Mouse (Mus musculus): ENCODE measurements around the gene As3mt.
"Not testable (repeated sequence)": the region's sequence is repeated elsewhere in the genome, so short reads cannot be mapped to it uniquely, and the experiment has no call there.

The As3mt gene

DNA sequence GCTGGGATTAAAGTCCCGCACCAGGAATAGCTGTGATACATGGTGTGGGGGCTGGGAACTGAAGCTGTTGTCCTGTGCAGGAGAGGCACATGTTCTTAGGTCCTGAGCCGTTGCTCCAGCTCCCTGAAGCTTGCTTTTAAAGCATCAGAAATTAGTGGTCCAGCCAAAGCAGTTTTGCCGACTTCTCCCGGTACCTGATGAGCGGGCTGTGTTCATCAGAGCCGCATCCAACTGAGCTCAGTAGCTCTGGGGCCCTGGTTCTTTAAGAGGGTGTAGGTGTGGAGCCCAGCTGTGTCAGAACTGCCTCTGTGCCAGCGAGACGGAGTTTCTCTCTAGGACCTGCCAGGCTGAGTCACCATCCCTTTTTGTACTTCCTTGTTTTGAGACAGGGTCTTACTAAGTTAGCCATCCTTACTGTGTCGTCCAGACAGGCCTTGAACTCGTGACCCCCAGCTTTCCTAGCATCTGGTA is 8.2 kb upstream of the As3mt start:
- no peak for DNase-seq (ENCODE audit: low spot score)

DNA sequence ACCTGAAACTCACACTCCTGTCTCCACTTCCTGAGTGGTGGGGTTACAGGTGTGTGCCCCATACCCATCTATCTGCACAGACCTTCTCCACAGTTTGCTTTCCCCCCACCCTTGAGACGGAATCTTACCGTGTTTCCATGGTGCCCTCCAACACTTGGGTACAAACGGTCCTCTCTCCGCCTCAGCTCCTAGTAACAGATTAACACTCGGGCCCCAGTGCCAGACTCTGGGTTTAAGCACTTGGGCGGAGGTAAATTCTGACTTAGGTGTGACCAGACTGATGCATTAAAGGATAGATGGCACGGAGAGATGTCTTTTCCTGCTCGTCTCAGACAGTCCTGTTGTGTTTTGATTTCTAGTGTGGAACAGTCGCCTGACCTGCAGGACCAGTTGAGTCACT is 6.1 kb upstream of the As3mt start:
- DNase-seq (ENCODE audit: low spot score), result no peak

DNA sequence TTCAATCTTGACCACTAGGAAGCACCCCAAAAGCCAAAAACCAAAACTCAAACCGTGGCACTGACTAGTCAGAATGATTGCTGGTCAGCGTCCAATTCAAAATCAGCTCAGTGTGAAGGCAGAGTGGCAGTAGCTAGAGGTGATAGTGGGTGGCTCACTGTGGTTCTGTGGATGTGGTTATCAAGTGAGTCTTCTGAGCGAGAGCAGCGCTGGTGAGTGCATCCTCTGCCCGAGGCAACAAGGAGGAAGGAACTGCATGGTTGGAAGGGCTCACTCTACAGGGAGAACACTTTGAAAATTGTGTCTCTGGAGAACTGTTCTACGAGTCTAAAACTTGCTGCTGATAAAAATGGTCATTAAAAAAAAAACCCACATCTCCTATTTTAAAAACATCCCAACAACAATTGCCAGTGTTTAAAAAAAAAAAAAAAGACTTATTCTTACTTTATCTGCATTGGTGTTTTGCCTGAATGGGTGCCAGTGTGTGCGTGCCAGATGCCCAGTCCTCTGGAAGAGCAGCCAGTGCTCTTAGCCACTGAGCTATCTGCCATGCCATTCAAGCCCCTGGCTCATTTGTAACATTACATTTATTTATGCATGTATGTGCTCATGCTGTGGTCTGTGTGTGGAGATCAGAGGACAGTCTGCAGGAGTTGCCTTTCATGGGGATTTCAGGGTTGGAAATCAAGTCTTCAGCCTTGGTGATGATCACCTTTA is 1.3 kb upstream of the As3mt start:
- no peak for DNase-seq (ENCODE audit: low spot score)

DNA sequence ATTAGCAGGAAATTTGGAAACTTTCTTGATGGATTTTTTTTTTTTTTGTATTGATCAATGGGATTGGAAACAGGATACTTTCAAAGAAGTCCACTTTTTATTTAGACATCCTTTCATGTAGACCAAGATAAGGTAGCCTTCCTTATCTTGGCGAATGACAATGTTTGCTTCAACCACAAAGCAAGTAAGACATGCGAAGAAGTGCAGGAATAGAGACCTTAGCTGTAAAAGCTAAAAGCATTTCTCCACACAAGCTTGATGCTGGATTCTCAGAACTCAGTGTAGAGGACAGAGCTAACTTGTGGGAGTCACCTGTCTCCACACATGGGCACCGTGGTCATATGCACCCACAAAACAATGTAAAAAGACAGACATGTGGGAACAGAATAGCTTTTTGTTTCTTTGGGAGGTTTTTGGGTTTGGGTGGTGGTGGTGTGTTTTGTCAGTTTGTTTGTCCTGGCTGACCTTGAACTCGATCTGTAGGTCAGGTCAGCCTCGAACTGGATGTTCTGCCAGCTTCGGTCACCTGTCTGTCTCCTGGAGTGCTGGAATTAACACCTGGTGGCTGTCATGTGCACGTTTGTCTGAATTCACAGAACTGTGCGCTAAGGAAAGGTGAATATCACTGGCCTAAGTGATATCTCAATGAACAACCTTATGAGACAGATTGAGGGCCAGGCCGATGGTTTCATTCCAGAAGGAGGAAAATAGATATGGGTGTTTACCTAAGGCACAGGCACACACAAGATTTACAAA is 540 bp upstream of the As3mt start:
- no peak for DNase-seq (ENCODE audit: low spot score)

DNA sequence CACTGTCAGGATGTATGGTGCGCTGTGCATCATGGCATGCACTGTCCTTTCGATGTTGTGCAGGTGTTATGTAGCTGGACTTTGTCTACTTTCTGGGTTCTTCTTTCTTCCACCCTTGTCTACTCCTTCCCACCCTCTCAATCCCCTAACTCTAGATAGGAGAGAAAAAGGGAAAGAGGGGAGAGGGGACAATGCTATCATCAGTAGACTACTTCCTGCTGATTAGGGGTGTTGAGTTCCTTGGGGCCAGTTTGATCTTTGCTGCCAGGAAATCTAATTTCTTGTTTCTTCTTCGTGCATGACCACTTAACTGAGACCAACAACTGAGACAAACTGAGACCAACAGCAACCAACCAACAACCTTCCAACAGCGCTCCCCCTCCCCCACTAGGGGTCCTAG is 3.4 kb downstream of the As3mt start:
- no peak for DNase-seq (ENCODE audit: low spot score)

DNA sequence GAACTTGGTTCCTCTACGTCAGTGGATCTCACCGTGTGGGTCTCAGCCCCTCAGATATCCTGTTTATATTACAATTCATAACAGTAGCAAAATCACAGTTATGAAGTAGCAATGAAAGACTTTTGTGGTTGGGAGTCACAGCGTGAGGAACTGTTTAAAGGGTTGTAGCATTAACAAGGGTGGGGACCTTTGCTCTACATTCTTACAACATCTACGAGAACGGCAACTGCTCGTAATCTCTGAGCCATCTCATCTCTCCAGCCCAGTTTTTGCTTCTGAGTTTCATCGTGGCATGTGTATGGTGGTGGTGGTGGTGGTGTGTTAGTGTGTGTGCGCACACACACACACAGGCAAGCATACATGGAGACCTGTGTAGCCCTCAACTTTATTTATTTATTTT is 7.0 kb downstream of the As3mt start:
- DNase-seq (ENCODE audit: low spot score), result no peak

DNA sequence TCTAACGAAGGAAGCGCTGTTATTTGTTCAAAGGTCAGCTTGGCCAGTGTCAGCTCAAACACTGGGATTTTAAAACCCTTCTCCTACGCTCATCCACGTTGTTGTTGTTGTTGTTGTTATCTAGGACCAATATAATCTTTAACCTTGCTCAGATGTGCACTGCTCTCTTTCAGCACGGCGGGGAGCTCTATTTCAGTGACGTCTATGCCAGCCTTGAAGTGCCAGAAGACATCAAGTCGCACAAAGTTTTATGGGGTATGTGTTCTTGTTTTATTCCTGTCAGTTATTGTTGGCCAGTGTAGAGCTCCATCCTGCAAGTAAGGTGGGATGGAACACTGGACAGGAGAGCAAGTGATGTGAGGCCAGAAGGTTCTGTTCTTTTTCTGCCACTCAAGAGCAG is 7.8 kb downstream of the As3mt start:
- no peak for DNase-seq (ENCODE audit: low spot score)

DNA sequence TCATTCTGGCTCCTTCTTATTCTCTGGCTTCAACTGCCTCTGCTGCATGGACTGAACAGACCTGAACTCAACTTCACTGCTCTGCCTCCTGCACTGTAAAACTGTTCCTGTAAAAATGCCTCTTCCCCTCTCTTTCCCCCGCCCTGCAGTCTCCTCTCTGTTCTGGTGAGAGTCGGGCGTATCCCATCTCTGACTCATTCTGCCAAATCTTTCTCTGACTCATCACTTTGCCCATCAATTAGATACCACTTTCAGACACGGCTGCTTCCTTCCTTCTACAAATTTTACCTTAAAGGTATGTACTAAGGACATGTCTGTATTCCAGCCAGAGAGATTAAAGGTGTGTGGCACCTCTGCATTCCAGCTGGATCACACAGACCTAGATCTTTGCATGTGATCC is 10.9 kb downstream of the As3mt start:
- DNase-seq (ENCODE audit: low spot score), result no peak

DNA sequence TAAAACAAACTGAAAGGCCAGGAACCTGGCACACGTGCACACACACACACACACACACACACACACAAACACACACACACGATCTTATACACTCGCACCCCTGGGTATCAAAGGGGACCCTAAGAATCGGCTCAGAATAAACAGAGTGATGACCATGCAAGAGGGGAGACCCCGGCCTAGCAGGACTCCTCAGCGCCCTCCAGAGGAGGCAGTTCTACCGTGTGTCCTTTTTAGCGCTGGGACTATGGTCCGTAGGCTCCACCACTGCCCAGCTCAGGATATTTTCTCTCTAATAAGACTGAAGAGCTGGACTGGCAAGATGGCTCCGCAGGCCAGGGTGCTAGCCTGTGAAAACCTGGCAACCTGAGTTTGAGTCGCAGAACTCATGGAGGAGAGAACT is 17.2 kb downstream of the As3mt start:
- no peak for DNase-seq (ENCODE audit: low spot score)

DNA sequence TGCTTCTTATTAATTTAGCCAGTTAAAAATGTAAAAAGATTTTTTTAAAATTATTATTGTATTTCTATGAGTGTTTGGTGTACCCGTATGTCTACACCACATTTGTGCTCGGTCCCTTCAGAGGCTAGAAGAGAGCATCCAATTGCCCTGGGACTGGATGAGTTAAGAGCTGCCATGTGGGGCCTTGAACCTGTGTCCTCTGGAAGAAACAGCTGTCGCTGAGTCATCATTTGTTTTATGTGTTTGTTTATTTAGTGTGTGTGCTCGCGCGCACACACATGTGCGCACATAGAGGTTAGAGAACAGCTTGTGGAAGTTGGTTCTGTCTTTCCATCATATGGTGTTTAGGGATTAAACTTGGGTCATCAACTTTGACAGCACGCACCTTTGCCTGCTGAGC is 18.9 kb downstream of the As3mt start:
- DNase-seq (ENCODE audit: low spot score), result no peak

DNA sequence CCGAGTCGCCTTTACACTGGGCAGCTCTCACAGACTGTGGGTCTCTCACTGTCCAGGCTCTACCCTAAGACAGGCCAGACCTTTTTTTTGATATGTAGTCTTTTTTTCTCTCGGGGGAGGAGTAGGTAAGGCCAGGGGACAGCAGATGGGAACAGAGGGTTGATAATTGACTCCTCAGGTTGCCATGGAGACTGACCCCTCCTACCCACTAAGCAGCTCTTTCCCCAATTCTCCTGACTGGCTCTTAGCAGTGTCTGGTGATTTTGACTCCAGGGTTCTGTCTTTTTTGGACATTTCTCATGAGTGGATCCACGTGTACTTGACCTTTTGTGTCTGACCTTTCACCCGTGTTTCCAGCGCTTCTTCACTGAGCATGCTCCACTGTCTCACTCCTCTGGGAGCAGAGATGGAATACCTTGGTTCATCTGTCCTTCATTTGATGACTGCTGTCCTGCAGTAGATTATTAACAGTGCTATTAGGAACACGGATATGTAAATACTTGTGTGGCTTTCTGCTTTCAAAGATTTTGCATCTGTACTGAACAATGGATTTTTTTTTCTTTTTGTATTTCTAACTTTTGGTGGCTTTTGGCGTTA is 20.0 kb downstream of the As3mt start:
- DNase-seq (ENCODE audit: low spot score), result no peak

DNA sequence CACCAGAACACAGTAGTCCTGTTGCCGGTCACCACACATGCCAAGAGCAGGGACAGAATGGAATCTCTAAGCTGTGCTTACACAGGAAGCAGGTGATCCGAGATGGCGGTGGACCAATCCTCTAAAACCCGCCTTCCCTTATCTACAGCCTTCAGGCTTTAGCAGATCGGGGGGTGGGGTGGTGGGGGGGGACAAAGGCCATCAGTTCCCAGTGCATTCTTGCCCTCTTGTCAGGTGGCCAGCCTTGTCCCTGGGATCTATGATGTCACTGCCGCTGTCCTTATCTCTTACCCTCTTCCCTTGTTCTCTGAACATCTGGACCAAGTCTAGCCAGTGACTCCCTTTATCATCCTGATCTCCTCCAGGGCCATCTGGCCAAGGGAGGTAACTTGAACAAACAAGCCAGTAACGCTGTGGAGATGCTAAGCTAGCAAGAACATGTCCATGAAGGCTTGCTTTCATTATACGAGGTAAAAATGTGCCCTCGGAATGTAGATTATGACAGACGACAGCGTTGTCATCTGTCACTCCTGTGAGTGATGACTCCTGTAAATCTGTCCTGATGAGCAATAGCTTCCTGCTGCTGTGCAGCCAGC is 20.8 kb downstream of the As3mt start:
- no peak for DNase-seq (ENCODE audit: low spot score)

DNA sequence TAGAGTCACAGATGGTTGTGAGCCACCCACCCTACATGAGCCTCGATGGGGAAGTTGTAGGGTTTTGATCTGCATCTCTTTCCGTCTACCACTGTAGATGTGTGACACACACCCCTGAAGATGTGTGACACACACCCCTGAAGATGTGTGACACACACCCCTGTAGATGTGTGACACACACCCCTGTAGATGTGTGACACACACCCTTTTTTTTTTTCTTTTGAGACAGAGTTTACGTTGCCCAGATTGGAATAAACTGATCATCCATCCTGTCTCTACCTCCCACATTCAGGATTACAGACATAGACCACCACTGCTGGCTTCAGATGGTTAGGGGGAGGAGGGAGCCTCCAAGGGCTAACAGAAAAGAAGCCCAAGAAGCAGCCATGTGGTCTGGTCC is 21.7 kb downstream of the As3mt start:
- DNase-seq (ENCODE audit: low spot score), result no peak

DNA sequence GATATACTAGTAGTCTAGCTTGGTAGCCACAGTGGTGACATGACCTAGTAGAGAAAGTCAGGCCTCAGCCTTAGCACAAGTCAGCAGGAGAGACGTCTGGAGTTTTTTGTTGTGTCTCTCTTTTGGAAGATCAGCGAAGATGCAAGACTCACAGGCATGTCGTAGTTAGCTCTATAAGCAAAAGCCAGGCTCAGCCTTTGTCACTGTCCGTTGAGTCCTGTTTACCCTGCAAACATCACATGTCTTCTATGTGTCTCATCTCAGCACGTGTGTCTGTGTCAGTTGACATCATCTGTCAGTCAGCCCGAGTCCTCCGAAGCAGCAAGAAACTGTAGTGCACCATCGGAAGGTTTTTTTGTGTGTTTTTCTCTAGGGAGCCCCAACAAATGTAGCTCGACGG is 24.1 kb downstream of the As3mt start:
- no peak for DNase-seq (ENCODE audit: low spot score)

DNA sequence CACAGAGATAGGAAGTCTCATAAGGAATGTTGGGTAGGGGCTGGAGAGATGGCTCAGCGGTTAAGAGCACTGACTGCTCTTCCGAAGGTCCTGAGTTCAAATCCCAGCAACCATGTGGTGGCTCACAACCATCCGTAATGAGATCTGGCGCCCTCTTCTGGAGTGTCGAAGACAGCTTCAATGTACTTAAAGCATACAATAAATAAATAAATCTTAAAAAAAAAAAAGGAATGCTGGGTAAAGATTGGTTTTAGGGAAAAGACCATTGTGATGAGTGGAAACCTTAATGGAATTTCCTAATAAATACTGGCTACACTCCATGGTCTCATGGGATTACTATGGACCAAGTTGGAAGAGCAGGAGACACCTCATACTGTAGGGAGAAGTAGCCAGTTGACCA is 25.4 kb downstream of the As3mt start:
- not testable (repeated sequence) for DNase-seq (ENCODE audit: low spot score)

DNA sequence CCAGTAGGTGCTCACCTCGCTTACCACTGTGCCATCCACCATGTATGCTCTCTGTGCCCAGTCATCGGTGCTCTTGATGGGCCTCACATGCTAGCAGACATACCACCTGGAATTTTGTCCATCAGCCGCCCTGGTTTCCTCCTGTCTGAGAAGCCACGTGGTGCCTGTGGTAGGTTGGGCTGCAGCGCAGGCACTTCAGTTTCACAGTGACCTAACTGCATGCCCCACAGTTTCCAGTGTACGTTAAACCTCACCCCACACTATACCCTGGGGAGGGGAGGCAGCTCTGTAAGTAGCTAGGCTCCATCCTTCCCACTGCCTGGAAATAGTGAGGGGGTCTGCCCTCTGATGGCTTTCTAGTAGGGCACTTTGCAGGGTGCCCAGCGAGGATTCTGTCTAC is 26.4 kb downstream of the As3mt start:
- DNase-seq (ENCODE audit: low spot score), result no peak

DNA sequence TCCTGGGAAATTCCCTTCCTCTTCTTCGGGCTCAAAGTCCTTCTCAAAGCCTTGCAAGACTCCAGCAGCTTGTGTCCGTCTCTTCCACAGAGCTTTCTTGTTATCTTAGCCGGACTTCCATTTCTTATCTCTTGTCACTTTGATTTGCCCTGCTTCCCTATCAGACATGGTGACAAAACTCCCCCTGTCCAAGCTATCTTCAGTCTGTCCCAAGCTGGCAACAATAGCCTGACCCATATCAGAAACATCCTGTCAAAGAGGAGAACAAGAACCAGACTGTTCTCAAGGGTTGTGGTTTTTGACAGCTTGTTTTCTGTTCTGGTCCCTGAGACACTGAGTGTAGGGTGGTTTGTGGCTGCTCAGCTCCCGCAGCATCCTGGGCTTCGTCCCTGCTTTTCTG is 28.0 kb downstream of the As3mt start:
- DNase-seq (ENCODE audit: low spot score), result no peak

DNA sequence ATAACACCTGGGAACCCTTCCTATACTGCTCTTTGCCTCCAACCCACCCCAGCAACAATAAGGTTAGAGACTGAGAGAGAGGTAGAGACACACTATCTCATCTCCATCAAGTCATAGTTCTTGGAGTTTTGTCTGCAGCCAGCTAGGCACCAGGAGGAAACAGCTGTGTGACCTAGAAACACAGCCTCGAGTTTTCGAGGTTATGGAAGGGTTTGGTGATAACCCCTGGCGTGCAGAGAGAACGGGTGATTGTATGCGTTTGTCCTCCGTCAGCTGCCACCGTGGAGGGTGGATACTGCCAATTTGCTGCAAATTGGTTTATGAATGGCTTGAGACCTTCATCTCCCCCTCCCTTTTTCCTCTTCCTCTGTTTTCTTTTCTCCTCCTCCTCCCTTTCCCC is 29.8 kb downstream of the As3mt start:
- DNase-seq (ENCODE audit: low spot score), result no peak

DNA sequence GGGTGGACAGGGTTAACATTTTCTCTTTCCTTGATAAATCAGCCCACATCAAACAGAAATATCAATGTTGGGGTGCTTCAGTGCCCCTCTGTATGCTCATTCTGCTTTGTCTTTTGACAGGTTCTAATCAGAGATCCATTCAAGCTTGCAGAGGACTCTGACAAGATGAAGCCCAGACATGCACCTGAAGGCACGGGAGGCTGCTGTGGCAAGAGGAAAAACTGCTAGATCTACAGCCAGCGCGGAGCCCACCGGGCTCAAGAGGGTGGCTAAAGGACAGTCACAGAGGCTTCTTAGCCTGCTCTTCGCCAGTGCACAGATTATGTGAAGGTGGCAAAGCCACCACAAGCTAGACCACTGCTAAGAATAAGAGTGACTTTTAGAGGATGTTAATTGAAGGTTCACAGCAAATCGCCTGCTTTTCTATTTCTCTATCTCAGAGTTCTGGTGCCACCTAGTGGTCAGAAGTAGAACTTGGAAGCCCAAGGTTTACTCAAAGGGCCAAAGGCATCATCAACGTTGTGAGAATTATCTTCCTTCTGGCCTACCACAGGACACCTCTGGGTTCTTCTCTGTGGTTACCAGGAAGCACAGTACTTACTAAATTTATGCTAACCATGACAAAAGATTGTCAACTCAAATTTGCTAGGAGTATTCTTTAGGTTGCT is 33.2 kb downstream of the As3mt start:
- peak; percentile 55 for DNase-seq (ENCODE audit: low spot score)

DNA sequence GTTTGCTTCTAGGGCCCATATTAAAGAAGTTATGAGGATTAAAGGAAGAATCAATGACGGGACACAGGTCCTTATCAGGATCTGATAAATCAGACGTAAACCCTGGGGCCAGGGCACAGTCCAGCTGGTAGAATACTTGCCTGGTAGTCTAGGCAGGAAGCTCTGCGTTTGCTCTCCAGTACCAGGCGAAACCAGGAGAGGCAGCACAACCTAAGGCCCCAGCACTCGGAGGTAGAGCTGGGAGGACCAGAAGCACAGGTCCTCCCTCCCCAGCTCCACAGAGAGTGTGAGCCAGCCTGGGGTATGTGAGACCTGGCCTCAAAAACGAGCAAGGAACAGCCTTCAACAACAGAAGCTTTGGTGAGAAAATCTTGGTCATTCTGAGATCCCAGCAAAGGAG is 34.3 kb downstream of the As3mt start:
- no peak for DNase-seq (ENCODE audit: low spot score)

DNA sequence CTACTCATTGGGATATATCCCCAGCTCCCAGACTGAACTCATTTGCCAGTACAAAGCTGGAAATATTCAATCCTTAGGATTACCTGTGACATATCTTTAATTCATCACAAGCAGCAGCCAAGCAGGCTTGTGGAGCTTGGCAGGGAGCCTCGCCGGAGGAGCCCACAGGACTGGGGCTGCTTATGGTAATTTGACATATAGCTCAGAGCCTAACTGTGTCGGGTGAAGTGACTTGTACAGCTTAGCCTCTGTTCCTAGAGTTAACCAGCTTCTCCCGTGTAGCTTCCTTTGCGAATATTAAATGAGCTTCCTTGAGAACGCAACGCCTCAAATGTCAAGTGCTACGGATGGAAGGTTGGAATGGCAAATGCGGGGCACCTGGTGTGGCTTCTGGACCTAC is 37.4 kb downstream of the As3mt start:
- DNase-seq (ENCODE audit: low spot score), result no peak

DNA sequence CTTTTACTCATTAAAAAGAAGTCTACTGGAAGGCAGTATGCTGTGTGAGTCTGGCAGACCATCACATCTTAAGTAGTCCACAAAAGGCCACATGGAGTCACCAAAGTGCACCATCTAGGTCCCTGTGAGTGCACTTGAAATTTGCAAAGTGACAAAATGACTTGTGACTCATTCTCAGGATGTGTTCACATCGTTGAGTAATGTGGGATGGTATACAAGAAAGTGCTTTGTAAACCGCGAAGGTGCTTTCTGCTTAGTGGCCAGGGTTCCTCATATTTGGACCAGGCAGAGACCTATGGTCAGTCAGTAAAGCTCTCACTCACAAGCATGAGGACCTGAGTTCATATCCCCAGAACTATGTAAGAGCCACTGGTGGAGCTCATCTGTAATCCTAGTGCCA is 40.5 kb downstream of the As3mt start:
- no peak for DNase-seq (ENCODE audit: low spot score)

DNA sequence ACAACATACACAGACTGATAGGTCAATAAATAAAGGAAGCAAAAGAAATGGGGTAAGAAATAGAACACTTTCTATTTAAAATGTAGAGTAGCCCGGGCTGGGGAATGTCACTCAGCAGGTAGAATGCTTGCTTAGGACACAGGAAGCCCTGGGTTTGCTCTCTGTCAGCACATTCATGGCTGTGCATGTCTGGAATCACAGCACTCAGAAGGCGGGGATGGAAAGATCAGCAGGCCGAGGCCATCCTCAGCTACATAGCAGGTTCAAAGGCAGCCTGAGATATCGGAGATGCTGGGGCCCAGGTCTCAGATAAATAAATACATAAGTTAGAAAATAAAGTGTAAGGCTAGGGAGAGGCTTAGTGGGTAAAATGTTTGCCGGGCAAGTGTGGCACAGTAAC is 45.0 kb downstream of the As3mt start:
- DNase-seq (ENCODE audit: low spot score), result no peak
